Mouse (Mus musculus): Measurements from ENCODE around the gene Cactin. TPM values are rescaled to one million over a fixed set of nuclear protein-coding genes. Genes with fewer than 3 reads are reported as not detected.

Gene Cactin
- polyA plus RNA-seq, 1 experiment from 2014 or later = 53.5 TPM

DNA sequence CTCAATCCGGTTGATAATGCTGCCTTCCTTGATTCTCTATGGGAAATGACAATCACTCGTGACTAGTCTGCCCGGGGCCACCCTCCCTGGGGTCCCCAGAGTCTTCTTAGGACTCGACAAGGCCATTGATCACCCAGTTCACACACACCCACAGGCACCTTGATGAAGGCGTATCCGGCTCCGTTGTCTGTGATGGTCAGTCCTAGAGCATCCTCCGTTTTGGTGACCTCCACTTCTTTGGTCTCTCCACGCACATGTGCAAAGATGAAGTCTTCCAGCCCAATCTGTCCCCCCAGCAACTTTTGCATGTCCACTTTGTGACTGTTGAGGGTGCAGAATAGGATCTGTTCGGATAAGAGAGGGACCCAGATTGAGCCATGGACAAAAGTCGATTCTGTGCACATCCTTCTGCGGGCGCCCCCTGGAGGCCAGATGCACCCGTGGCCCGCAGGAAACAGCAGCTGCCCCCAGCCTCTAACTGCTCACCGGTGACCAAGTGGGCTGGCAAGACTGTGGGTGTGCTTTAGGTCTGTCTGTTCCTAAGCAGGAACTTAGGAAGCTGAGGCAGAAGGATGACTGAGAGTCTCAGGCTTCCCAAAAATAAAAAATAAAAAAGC is 20.5 kb downstream of the Cactin start:
- DNase-seq (ENCODE audit: low spot score) = peak; percentile 75
- Histone ChIP-seq H3K9me3 (replicated peaks) (no peaks in the 10 kb centered on the region), H3K4me1 (peaks cover 22% of the 10 kb centered on the region), H3K4me3 (no peak overlapping the region), H3K27ac (replicated peaks) (no peak overlapping the region), H3K27me3 (ENCODE audit: low read depth, poor library complexity, severe bottlenecking) (peaks cover 91% of the 10 kb centered on the region), H3K36me3 (peaks cover 15% of the 10 kb centered on the region)
- 36% methylated on average over 16 of the region's 16 CpGs for WGBS

DNA sequence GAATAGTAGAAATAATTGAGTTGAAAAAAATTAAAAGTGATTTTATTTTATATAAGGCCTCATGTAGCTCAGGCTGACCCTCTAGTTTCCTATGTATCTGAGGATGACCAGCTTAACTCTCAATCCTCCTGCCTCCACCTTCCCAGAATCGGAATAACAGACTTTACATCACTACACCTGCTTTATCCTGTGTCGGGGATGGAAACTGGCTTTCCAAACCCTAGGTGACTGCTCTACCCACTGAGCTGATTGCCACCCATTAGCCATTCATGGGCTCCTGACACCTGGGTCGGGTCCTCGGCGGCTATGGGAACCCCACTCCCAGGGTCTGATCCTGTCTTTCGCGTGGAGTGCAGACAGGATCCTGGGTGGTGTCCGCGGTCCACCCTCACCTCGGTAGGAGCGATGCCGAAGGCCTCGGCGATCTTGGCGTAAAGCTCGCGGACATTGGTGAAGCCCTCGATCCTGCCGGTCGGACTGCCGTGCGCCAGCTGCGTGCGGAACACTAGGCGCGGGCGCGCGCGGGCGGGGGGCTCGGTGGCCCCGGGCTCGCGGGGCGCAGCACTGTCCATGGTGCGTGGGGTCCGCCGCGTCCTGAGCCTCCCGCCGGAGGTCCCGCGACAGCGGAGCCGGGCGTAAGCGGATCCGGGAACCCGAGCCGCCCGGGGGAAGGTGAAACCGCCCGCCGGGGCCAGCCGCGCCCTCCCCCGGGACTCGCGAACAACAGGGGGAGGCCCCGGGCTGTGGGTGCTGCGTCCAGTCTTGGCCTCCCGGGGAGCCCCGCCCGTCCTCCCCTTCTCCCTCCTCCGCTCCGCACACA is 22.0 kb downstream of the Cactin start, which contains the start of gene Gipc3:
TSS of gene Gipc3 (minus strand) at position 581 of the 820 bp plus-strand sequence.
- Histone ChIP-seq H3K4me1 (peaks cover 33% of the 10 kb centered on the region), H3K36me3 (peaks cover 25% of the 10 kb centered on the region), H3K27ac (replicated peaks) (peak within 1 kb of the TSS; percentile 61), H3K4me3 (peak within 1 kb of the TSS; percentile 57), H3K27me3 (ENCODE audit: low read depth, poor library complexity, severe bottlenecking) (peaks cover 91% of the 10 kb centered on the region), H3K9me3 (replicated peaks) (no peaks in the 10 kb centered on the region)
- peak; percentile 44 for DNase-seq (ENCODE audit: low spot score)
- WGBS = 7% methylated on average over 57 of the region's 67 CpGs

DNA sequence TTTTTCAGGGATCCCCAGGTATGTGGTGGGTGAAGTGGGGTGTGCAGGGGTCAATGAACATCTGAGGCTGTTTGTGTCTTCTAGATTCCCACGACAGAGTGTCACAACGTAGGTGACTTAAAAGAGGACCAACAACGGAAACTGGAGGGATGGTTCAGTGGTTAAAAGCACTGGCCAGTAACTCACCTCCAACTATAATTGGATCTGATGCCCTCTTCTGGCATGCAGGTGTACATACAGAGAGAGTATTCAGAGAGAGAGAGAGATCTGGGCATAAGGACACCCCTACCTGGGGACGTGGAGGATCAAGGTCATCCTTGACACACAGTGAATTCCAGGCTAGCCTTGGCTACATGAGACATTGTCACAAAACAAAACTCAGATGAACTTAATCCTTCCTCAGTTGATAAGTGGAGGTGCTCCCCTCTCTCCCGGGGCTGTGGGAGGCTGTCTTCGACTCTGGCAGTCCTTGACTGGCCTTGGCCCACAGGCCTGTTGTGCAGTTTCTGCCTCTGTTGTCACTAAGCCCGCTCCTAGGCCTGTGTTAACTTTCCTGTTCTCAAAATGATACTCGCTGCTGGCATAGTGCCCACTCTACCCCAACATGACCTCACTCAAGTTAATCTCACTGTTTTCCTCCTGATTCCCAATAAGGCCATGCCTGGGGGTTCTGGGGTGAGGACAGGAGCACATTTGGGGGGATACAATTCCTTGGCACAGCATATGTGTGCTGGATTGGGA is 23.7 kb downstream of the Cactin start:
- Histone ChIP-seq H3K4me1 (peaks cover 47% of the 10 kb centered on the region), H3K36me3 (peaks cover 35% of the 10 kb centered on the region), H3K27me3 (ENCODE audit: low read depth, poor library complexity, severe bottlenecking) (peaks cover 95% of the 10 kb centered on the region), H3K9me3 (replicated peaks) (no peaks in the 10 kb centered on the region), H3K4me3 (no peak overlapping the region), H3K27ac (replicated peaks) (no peak overlapping the region)
- no peak for DNase-seq (ENCODE audit: low spot score)
- WGBS = 56% methylated on average over 8 of the region's 8 CpGs

DNA sequence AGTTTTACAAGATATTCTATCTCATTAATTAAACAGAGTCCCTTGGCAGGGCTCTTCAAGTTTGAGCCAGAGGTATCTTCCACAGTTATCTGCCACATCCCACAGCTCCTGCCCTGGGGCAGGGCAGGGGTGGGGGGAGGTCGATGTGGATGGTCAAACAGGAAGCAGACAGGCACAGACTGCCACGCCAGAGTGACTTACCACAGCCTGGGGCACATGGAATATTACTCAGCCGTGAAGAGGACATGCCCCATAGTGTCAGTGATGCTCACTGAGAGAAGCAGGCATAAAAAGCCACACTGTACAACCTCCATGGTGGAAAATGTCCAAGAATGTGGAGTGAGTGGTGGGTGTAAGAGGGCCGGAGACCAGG is 24.2 kb downstream of the Cactin start:
- H3K4me1 ChIP-seq = peaks cover 53% of the 10 kb centered on the region
- 88% methylated on average over 4 of the region's 4 CpGs for WGBS
- peaks cover 92% of the 10 kb centered on the region for H3K27me3 ChIP-seq (ENCODE audit: low read depth, poor library complexity, severe bottlenecking)
- H3K4me3 ChIP-seq = no peak overlapping the region
- H3K36me3 ChIP-seq = peaks cover 35% of the 10 kb centered on the region
- no peak overlapping the region for H3K27ac ChIP-seq (replicated peaks)
- DNase-seq (ENCODE audit: low spot score) = no peak
- H3K9me3 ChIP-seq (replicated peaks) = no peaks in the 10 kb centered on the region

DNA sequence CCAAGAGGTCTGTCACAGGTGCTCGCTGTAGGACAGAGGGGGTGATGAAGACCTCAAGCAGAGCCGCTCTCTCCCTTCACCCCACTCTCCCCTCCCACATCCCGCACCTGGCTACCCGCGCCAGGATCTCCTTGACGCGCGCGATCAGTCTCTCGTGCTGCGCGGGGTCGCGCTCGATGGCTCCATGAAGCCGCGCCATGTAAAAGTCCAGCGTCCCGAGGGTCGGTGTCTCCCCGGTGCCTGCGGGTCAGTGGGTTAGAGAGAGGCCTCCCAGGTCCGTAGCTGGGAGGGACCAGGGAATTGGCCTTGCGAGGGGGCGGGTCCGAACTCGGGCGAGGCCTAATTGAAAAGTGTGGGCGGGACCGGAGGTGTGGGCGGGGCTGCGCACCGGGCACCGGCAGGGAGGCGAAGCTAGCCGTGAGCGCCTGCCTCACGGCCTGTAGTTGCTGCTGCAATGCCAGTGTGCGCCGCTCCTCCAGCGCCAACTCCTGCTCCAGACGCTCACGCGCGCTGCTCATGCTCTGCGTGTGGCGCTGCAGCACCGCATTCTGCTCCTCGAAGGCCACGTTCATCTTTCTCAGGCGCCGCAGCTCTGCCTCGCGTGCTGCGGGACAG is 25.7 kb downstream of the Cactin start:
- Histone ChIP-seq H3K27ac (replicated peaks) (peak overlapping the region; percentile 58; the same call in 1 of the 2 replicates), H3K4me1 (peaks cover 56% of the 10 kb centered on the region)

DNA sequence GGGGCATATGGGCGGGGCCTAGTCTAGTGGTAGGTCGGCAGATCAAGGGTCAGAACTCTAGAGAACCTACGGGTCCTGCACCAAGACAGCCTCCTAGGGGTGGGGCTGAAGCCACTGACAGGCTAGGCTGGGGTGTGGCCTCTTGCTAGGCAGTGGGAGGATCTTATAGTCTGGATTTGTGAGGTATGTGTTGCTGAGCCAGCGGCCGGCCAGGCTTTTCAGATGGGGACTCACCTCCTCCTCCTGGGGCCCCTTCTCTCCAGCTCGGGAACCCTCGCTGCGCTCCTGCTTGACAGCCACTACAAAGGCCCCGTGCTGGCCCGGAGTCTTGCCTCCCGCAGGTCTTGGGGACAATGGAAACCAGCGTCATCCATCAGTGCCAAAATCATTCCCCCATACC is 28.2 kb downstream of the Cactin start:
- Histone ChIP-seq H3K4me1 (peaks cover 55% of the 10 kb centered on the region), H3K4me3 (peak overlapping the region; percentile 77), H3K27me3 (ENCODE audit: low read depth, poor library complexity, severe bottlenecking) (peaks cover 52% of the 10 kb centered on the region)

More for the DNA sequence above, 25.7 kb downstream of the Cactin start:
- no peaks in the 10 kb centered on the region for H3K9me3 ChIP-seq (replicated peaks)
- H3K36me3 ChIP-seq = peaks cover 35% of the 10 kb centered on the region
- peaks cover 78% of the 10 kb centered on the region for H3K27me3 ChIP-seq (ENCODE audit: low read depth, poor library complexity, severe bottlenecking)
- 5% methylated on average over 55 of the region's 55 CpGs for WGBS
- peak overlapping the region; percentile 40 for H3K4me3 ChIP-seq
- DNase-seq (ENCODE audit: low spot score) = peak; percentile 72

DNA sequence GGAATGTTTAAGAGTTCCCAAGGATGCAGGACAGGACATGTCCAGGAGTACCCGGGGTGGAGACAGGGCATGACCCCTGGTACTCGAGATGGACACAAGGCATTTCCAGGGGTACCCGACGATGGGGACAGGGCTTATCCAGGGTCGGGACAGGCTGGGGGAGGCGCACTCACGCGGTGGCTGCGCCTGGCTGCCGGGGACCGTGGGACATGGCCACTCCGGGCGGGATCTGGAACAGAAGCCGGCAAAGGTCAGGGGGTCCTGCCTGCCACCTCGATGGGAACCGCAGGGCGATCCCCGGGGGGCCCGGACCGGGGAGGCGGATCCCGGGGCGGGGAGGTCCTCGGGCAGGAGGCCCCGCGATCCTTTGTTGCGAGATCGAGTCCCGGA is 29.1 kb downstream of the Cactin start:
- Histone ChIP-seq H3K27ac (replicated peaks) (peak overlapping the region; percentile 95), H3K4me1 (peaks cover 63% of the 10 kb centered on the region), H3K36me3 (peaks cover 35% of the 10 kb centered on the region), H3K27me3 (ENCODE audit: low read depth, poor library complexity, severe bottlenecking) (peaks cover 48% of the 10 kb centered on the region), H3K9me3 (replicated peaks) (no peaks in the 10 kb centered on the region), H3K4me3 (peak overlapping the region; percentile 77)
- WGBS = under 1% methylated on average over 29 of the region's 29 CpGs
- no peak for DNase-seq (ENCODE audit: low spot score)

More for the DNA sequence above, 28.2 kb downstream of the Cactin start:
- Histone ChIP-seq H3K9me3 (replicated peaks) (no peaks in the 10 kb centered on the region), H3K36me3 (peaks cover 35% of the 10 kb centered on the region), H3K27ac (replicated peaks) (peak overlapping the region; percentile 95)
- peak; percentile 38 for DNase-seq (ENCODE audit: low spot score)
- 5% methylated on average over 12 of the region's 12 CpGs for WGBS

DNA sequence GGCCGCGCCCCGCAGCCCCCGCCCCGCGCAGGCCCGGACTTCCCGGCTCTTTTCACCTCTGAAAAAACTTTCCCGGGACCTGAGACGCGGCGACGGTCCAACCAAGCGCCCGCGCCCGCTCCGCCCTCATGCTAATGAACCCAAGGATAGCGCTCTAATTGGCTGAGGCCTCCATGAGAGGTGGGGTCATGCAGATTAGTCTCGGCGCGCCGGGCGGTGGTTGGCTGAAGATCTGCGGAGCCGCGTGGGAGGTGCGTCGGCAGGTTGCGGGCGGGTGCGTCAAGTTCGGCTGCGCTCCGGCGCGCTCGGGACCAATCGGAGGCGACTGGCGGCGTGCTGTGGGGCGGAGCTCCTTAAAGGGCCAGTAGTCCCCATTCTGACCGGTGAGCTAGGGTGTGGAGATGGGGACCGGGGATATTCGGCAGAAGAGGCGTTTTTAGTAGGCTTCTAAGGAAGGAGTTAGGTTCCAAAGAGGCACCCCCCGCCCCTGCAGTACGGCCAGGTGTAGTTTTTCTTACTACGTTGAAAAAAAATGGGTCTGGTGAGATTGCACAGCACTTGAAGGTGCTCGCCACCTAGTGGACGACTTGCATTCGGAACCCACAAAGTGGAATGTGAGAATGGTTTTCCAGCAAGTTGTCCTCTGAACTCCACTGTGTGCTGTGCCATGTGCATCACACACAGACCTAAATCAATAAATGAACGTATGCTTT is 29.6 kb downstream of the Cactin start, which contains the start of gene Hmg20b:
TSS of gene Hmg20b (minus strand) at position 130 of the 713 bp plus-strand sequence.
- Histone ChIP-seq H3K36me3 (peaks cover 30% of the 10 kb centered on the region), H3K4me1 (peaks cover 66% of the 10 kb centered on the region), H3K27me3 (ENCODE audit: low read depth, poor library complexity, severe bottlenecking) (peaks cover 48% of the 10 kb centered on the region), H3K9me3 (replicated peaks) (no peaks in the 10 kb centered on the region), H3K4me3 (peak within 1 kb of the TSS; percentile 77), H3K27ac (replicated peaks) (peak within 1 kb of the TSS; percentile 95)
- peak; percentile 100 for DNase-seq (ENCODE audit: low spot score)
- under 1% methylated on average over 54 of the region's 54 CpGs for WGBS

DNA sequence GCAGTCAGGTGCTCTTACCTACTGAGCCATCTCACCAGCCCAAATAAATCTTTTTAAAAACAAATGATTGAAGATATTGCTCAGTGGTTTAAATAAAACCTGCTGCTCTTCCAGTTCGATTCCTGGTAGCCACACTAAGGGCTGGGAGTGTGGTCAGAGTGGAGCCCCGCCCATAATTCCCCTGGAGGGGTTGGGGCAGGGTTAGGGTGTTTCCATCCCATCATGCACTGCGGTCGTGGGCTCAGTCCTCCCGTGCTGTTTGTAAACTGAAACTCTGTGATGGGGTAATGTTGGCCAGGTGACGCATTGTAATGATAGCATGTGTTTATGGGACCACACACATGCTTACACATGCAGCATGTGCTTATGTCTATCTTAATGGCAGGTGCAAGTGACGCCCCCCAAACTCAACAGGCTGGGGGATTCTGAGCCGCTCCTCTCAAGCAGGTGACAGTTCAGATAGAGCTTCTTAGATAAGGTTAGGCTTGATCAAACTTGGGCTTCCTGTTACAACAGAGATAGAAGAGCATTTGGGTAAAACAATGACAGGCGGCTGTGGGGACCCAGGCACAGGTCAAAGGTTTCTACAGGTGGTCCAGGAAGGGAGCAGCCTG is 30.9 kb downstream of the Cactin start:
- H3K4me3 ChIP-seq = no peak overlapping the region
- WGBS = 28% methylated on average over 9 of the region's 9 CpGs
- H3K4me1 ChIP-seq = peaks cover 63% of the 10 kb centered on the region

DNA sequence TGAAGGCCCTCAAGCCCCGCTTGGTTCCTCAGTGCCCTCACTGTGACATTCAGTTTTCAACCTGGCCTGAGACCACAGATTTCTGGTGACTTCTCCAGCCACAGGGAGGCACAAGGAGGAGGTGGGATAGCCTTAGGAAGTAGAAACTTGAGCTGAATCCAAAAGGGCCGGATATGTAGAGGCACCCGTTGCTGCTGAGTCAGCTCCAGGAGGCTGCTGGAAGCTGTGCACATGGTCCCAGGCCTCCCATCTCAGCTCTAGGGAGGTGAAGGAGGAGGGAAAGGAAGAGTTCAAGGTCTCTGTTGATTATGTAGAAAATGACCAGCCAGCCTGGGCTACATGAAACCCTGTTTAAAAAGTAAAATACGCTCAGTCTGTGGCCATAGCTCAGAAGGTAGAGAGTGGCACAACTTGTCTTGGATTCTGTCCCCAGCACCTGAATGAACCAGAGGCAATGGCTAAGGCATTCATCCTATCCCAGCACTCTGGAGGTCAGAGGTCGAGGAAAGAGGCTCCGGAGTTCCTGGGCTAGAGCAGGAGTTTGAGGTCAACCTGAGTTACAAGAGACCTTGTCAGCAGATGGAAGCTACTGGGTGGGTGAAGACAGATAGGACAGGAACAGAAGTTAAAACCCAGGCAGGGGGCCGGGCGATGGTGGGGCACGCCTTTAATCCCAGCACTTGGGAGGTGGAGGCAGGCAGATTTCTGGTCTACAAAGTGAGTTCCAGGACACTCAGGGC is 34.0 kb downstream of the Cactin start:
- DNase-seq (ENCODE audit: low spot score) = no peak
- Histone ChIP-seq H3K4me1 (peaks cover 65% of the 10 kb centered on the region), H3K27ac (replicated peaks) (no peak overlapping the region; the same call in 1 of the 2 replicates), H3K27me3 (ENCODE audit: low read depth, poor library complexity, severe bottlenecking) (peaks cover 43% of the 10 kb centered on the region), H3K9me3 (replicated peaks) (no peaks in the 10 kb centered on the region), H3K36me3 (no peaks in the 10 kb centered on the region), H3K4me3 (no peak overlapping the region)
- WGBS = 57% methylated on average over 9 of the region's 9 CpGs

More for the DNA sequence above, 30.9 kb downstream of the Cactin start:
- Histone ChIP-seq H3K27me3 (ENCODE audit: low read depth, poor library complexity, severe bottlenecking) (peaks cover 48% of the 10 kb centered on the region), H3K27ac (replicated peaks) (0 out of 2 replicates have a peak overlapping the region, but pooled peaks have one; percentile 2), H3K36me3 (peaks cover 18% of the 10 kb centered on the region), H3K9me3 (replicated peaks) (no peaks in the 10 kb centered on the region)
- no peak for DNase-seq (ENCODE audit: low spot score)

DNA sequence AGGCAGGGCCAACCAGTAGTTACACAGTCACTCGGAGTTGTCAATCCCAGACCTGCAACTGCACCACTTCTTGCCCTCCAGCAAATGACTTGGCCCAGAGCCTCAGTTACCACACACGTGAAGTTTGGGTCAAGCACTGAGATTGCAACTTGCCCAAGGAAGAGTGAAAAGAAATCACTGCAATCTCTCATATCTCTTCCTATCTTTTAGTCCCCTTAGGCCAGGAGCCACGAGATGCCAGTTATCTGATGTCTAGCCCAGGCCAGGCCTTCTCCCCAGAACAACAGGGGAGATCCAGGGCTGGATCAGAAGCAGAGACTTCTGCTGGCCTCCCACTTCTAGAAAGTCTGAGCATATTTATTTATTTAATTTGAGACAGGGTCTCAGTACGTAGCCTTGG is 34.6 kb downstream of the Cactin start:
- Histone ChIP-seq H3K9me3 (replicated peaks) (no peaks in the 10 kb centered on the region), H3K36me3 (no peaks in the 10 kb centered on the region), H3K4me3 (no peak overlapping the region), H3K27me3 (ENCODE audit: low read depth, poor library complexity, severe bottlenecking) (peaks cover 43% of the 10 kb centered on the region), H3K27ac (replicated peaks) (no peak overlapping the region), H3K4me1 (peaks cover 69% of the 10 kb centered on the region)
- WGBS = 87% methylated on average over 4 of the region's 4 CpGs
- no peak for DNase-seq (ENCODE audit: low spot score)
